Mouse (Mus musculus) brain, embryonic 18.5 days (tissue): ENCODE data around the gene Mia.

ENCODE experiments used
- DNase-seq: peaks from one replicate; pipeline ENCODE4 v3.0.0-alpha.2; 2012; ENCODE audit warnings: low read depth, low spot score

Mia gene

DNA sequence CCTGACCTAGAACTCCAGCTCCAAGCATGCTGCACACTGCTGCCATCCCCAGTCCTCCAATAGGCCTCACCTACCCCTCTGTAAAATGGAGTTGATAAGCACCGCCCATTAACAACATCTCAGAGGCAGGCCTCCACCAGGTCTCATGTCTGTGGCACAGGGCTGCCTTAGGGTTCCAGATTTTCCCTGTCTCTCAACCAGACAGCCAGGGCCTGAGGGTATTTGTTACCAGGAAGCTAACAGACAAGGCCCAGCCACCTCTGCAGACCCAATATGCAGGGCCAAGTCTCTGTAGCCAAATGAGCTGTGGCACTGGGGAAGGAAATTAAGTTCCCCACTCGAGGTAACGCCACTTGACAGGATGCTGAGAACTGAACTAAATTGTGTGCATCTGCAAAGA is 20.0 kb downstream of the Mia start:
- DNase-seq, result no peak

DNA sequence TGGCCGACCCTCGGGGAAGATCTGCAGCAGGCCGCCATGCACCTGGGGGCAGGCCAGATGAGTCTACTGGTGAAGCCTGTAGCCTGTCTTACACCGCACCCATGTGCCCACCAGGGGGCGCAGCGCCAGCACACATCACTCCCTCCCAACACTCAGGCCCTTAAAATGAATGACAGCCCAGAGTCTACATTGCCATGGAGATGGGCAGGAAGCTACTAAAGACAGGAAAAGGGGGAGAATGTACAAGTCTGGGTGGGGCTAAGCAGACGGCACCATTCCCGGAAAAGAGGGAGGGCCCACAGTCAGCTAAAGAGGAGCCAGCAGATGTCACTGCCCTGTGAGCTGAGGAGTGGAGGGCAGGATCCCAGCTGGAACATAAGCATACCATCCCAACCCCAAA is 21.1 kb downstream of the Mia start:
- DNase-seq, result peak; percentile 69

DNA sequence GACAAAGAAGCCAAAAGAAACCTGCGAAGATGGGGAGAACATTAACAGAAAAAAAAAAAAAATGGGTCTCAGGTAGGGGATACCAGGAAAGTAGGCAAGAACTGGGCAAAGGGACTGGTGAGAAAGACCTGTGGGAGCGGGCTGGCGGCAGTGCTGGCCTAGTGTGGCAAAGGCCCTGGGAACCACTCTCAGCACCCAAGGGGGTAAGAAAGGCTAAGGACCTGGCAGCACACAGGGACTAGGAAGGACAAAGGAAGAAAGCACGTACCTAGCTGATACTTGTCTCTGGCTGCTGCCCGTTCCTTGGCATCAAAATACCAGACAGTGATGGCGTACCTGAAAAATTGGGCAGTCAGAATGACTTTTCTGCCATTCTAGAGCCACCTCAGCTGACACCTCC is 21.7 kb downstream of the Mia start:
- DNase-seq, result no peak

DNA sequence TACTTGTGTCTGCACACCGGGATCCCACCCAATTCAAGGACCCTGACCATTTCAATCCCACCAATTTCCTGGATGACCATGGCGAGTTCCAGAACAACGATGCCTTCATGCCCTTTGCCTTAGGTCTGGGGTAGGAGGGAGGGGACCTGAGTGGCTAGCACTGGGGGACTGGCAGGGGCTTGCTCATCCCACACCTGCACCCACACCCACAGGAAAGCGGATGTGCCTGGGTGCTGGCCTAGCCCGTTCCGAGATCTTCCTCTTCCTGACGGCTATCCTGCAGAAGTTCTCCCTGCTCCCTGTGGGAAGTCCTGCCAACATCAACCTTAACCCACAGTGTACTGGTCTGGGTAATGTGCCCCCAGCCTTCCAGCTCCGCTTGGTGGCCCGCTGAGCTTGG is 22.8 kb downstream of the Mia start:
- no peak for DNase-seq

DNA sequence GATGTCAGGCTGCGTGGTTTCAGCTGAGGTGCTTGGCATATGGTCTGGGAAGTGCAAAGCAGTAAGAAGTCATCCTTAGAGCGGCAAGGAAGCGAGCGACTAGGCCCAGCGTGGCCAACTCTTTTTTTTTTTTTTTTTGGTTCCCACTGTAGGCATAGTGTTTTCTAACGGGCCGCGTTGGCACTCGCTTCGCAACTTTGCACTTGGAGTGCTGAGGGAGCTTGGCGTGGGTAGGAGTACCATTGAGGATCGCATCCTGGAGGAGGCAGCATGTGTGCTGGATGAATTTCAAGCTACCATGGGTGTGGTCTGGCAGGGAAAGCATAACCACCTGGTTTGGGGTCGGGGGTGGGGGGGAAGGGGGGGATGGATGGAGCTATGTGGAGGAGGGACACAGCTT is 25.0 kb downstream of the Mia start:
- DNase-seq, result no peak

DNA sequence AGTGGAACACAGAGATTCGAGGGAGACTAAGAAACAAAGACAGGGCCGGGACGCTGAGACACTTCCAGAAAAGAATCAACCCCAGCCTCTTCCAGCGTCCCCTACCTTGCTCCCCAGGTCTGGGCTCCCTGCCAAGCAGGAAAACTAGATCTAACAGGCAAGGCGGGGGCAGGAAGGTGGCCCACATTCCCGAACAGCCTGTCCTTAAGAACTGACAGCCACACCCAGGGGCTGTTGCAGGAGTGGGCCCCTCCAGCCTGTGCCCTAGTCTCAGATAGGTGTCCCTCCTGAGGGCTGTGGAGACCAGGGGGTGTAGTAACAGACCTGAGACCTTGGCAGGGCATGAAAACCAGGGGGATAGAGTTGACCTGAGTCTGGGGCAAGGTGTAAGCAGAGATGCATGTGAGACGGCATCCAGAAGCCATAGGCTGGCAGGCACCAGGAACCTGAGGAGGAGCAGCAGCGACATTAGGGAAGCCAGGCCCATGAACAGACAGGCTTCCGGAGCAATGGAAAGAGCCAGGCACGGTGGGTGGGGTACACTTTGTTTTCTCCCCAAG is 27.7 kb downstream of the Mia start, which contains the start of gene Cyp2t4:
Gene Cyp2t4 (plus strand): TSS at position 510 of the 560 bp plus-strand sequence.
- DNase-seq, result no peak

DNA sequence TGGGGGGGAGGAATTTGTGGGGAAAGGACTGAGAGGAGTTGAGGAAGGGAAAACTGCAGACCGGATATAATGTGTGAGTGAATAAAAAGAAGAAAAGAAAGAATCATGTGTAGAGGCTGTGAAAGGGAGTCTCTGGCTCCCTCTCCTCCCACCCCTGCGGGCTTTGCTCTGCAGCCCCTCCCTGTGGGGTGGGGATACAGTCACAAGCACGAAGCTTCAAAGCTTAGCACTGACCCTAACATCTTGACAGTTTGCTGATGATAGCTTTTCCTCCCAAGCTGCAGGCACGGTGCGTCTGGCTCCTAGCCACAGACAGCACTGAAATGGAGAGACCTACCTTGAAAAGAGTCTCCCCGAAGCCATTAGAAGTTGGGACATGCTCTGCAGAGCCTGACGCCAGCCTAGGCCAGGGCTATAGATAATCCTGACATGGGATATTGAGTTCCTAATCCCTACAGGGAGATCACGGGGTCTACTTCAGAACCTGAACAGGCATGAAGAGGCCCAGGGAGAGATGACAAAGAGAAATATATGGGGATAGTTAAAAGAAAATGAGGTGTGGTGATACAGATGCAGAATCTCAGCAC is 44.5 kb downstream of the Mia start:
- no peak for DNase-seq

DNA sequence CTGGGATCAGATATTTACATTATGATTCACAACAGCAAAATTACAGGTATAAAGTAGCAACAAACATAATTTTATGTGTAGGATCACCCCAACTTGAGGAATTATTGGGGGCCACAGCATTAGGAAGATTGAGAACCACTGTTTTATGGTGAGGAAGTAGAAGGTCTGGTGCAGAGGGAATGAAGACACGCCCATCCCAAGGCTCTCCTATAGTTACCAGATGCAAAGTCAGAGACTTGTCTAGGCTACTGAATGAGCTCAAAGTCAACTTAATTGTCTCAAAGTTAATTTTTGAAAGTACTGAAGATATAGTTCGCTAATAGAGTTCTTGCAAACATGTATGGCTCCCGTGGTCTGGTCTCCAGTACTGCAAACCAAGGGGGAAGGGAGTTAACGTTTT is 47.2 kb downstream of the Mia start:
- DNase-seq, result no peak

DNA sequence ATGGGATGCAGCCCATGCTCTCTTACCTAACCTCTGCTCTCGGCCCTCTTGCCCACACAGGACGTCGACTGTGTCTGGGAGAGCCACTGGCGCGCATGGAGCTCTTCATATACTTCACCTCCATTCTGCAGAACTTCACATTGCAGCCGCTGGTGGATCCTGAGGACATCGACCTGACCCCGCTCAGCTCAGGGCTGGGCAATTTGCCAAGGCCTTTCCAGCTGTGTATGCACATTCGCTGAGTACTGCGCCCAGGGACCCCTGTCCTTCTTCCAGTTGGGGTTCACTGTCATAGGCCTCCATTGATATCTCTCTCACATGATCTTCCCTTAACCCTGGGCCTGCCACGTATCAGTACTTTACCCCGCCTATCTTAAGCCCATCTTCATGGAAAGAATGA is 47.8 kb downstream of the Mia start:
- no peak for DNase-seq

DNA sequence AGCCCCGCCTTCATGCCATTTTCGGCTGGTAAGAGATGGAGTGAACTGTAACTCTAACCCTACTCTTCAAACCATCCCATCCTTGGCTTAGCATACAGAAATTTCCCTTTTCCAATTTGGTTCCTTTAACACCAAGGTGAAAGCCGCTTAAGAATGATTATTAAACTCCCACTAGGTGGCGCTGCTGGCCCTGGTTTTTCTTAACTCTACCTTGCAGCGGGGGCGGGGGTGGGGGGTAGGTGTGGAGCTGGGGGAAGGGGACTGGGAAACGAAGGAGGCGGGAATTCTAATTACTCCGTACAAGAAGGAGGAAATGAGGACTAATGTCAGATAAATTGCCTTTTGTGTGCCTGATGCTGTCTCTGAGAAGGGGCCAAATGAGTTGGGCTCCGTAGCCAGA is 48.4 kb downstream of the Mia start:
- DNase-seq, result no peak

DNA sequence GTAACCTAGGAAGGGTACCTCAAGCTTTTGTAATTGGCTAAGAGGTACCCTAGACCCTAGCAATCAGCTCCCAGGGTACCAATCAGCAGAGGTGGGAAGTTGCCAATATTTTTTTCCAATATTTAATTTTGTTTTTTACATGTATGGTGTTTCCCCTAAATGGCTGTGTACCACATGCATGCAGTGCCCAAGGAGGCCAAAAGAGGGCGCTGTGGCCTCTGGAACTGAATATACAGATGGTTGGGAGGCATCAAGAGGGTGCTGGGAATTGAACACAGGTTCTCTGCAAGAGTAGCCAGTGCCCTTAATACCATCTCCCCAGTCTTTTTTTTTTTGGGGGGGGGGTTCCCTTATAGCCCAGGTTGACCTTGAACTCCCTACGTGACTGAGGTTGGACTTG is 49.6 kb downstream of the Mia start:
- DNase-seq, result no peak

DNA sequence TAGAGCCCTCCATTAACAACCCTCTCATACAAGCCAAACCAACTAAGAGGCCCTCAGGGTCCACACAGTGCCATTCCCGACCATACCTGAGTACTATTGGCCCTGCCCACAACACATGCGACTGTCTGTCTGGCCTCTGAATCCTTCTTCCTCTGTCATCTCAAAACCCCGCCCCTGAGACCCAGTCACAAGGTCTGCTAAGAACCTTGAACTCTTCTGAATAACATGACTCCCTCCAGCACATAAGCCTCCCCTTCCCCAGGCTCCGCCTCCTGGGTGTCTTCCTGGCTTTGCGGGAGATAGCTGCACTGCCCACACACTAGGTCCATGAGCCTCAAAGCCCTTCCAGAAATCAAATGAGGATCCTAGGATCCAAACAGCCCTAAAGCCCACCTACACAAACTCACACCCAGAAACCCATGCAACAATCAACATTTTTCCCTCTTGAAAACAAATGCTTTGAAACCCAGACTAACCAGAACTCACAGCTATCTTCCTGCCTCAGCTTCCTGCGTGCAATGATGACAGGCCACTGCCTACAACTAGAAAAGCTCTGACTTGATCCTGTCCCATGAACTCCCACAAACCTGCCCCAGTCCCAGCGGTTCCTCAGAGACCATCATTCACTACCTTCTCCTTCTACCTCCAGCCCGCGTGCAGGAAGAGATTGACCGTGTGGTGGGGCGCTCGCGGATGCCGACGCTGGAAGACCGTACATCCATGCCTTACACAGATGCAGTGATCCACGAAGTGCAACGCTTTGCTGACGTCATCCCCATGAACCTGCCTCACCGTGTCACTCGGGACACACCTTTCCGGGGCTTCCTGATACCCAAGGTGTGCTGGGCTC is 50.2 kb downstream of the Mia start:
- no peak for DNase-seq

DNA sequence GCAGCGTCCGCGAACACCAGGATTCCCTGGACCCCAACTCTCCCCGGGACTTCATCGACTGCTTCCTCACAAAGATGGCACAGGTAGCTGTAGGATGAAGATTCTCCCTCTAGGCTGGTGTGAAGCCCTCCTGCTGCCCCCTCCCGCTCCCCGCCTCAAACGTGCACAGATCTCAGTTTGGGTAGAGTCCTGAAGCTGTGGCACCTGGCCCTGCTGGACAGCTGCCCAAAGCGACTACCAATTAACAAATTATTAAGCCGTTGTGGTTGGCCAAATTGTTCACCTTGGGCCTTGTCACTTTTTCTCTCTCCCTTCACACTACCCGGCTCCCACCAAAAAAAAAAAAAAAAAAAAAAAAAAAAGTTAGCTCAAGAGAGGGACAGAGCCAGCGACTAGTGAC is 51.1 kb downstream of the Mia start:
- DNase-seq, result no peak
